Mouse (Mus musculus): Measurements from ENCODE around the gene Cbfa2t2. TPM values are rescaled to one million over a fixed set of nuclear protein-coding genes. Genes with fewer than 3 reads are reported as not detected.

Cbfa2t2 gene
- polyA plus RNA-seq, 1 experiment = 1.2 TPM

GRCm38 (mm10) chr2:154422181-154422580 is 14.1 kb upstream of the Cbfa2t2 start:
- 0 out of 2 replicates have a peak, but pooled peaks cover 4% of the 10 kb centered on the region for H3K9me3 ChIP-seq
- TF ChIP-seq FLI1 (IDR thresholded peaks at IDR 0.05; ENCODE audit: low read length) = no peak
- TF ChIP-seq GATA1 (IDR thresholded peaks at IDR 0.05; ENCODE audit: borderline replicate concordance, low read length) = no peak

DNA sequence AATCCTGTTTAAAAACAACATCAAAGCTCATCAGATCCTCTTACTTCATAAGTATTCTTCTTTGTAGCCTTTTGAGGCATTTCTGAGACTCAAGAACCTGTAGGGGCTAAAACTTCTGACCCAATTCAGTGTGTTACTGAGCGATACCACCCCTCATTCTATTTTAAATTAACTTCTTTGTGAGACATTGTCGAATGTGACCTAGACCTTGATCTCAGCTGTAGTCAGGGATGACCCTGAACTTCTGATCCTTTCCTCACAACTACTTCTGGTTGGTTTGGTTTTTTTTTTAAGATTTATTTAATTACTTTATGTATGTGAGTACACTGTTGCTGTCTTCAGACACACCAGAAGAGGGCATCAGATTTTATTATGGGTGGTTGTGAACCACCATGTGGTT is 12.7 kb upstream of the Cbfa2t2 start:
- TF ChIP-seq GATA1 (IDR thresholded peaks at IDR 0.05; ENCODE audit: borderline replicate concordance, low read length) (no peak), FLI1 (IDR thresholded peaks at IDR 0.05; ENCODE audit: low read length) (no peak)
- Histone ChIP-seq H3K27me3 (replicated peaks) (peaks cover 20% of the 10 kb centered on the region), H3K36me3 (replicated peaks; ENCODE audit: low read length) (no peaks in the 10 kb centered on the region), H3K9me3 (0 out of 2 replicates have a peak, but pooled peaks cover 4% of the 10 kb centered on the region), H3K4me3 (replicated peaks) (no peak overlapping the region), H3K4me1 (peaks cover 11% of the 10 kb centered on the region)

More at GRCm38 (mm10) chr2:154422181-154422580, 14.1 kb upstream of the Cbfa2t2 start:
- Histone ChIP-seq H3K4me3 (replicated peaks) (no peak overlapping the region), H3K27me3 (replicated peaks) (peaks cover 17% of the 10 kb centered on the region), H3K36me3 (replicated peaks; ENCODE audit: low read length) (no peaks in the 10 kb centered on the region), H3K4me1 (peaks cover 11% of the 10 kb centered on the region)

DNA sequence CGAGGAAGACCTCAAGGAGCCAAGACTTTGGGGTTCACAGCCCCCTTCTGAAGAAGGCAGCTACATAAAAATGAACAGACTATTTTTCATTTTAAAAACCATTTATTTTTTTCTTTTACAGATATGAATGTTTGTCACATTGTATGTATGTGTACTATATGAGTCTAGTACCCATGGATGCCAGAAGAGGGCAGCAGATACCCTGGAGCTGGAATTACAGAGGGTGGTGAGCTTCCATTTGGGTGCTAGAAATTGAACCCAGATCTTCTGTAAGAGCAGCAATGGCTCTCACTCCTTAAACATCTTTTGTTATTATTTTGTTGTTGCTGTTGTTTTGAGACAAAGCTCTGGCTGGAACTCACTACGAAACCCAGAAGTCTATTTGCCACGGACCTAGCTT is 10.8 kb upstream of the Cbfa2t2 start:
- Histone ChIP-seq H3K27me3 (replicated peaks) (peaks cover 20% of the 10 kb centered on the region), H3K36me3 (replicated peaks; ENCODE audit: low read length) (no peaks in the 10 kb centered on the region), H3K4me3 (replicated peaks) (no peak overlapping the region), H3K4me1 (peaks cover 11% of the 10 kb centered on the region), H3K9me3 (0 out of 2 replicates have a peak, but pooled peaks cover 4% of the 10 kb centered on the region)
- TF ChIP-seq GATA1 (IDR thresholded peaks at IDR 0.05; ENCODE audit: borderline replicate concordance, low read length) (no peak), FLI1 (IDR thresholded peaks at IDR 0.05; ENCODE audit: low read length) (no peak)

DNA sequence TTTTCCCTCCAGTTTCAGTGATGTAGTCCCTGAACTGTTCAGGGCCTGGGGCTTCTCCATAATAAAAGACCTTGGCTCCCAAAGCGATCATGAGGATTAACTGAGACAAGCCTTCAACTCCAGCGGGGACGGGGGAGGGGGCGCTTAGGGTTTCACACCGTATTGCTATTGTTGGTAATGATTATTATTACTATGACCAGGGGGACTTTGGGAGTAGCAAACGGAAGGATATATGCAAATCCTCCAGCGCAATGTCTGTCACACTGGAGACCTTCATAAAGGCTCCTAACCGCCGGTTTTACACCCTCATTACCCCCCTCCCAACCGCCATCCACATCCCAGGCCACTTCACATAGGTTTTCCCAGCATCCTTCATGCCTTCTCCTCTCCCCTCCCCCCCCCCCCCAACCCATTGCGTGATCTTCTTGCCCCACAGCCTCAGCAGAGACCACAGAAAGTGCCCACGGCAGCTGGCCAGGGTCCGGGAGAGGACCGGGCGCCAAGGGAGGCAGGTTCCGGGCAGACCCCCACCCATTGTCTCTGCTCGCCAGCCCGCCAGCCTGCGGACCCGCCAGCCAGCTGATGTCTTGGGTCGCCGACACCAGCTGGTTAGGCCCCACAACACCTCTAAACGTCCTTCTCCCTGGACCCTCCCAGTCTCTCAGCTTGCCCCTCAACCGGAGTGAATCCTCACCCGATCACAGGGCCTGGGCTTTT is 9.9 kb upstream of the Cbfa2t2 start:
- H3K4me3 ChIP-seq (replicated peaks) = no peak overlapping the region
- TF ChIP-seq GATA1 (IDR thresholded peaks at IDR 0.05; ENCODE audit: borderline replicate concordance, low read length) (no peak), FLI1 (IDR thresholded peaks at IDR 0.05; ENCODE audit: low read length) (no peak)
- no peaks in the 10 kb centered on the region for H3K36me3 ChIP-seq (replicated peaks; ENCODE audit: low read length)
- H3K9me3 ChIP-seq = 0 out of 2 replicates have a peak, but pooled peaks cover 4% of the 10 kb centered on the region
- H3K27me3 ChIP-seq (replicated peaks) = peaks cover 14% of the 10 kb centered on the region
- peaks cover 5% of the 10 kb centered on the region; the same call in 1 of the 2 replicates for H3K4me1 ChIP-seq

GRCm38 (mm10) chr2:154426905-154427852 is 9.1 kb upstream of the Cbfa2t2 start:
- peaks cover 9% of the 10 kb centered on the region for H3K27me3 ChIP-seq (replicated peaks)
- no peak overlapping the region for H3K4me3 ChIP-seq (replicated peaks)

DNA sequence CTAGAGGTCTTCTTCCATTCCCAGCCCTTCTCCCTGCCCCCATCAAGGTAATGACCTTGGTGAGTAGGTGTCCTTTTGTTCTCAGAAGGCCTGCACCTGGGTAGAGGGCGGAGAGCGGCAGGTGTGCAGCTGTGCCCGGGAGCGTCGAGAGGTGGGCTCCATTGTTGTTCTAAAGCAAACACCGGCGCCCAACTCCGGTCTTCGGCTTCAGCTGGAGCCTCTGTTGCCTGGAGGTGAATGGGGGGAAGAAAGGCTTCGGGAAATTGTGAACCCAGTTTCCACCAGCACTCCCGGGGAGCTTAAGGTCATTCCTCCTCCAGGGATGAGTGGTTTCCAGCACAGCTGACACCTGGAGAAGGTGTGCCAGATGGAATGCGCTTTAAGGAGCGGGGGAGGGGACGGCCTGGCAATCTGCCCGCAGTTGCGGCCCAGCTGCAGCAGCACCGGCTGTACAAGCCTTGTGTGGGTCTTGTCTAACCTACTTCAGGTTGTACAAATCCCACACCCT is 8.4 kb upstream of the Cbfa2t2 start:
- no peaks in the 10 kb centered on the region for H3K36me3 ChIP-seq (replicated peaks; ENCODE audit: low read length)
- H3K9me3 ChIP-seq = 0 out of 2 replicates have a peak, but pooled peaks cover 4% of the 10 kb centered on the region
- no peak overlapping the region for H3K4me3 ChIP-seq (replicated peaks)
- H3K4me1 ChIP-seq = peaks cover 5% of the 10 kb centered on the region; the same call in 1 of the 2 replicates
- peaks cover 5% of the 10 kb centered on the region for H3K27me3 ChIP-seq (replicated peaks)
- TF ChIP-seq GATA1 (IDR thresholded peaks at IDR 0.05; ENCODE audit: borderline replicate concordance, low read length) (no peak), FLI1 (IDR thresholded peaks at IDR 0.05; ENCODE audit: low read length) (no peak)

More at GRCm38 (mm10) chr2:154426905-154427852, 9.1 kb upstream of the Cbfa2t2 start:
- TF ChIP-seq FLI1 (IDR thresholded peaks at IDR 0.05; ENCODE audit: low read length) (no peak), GATA1 (IDR thresholded peaks at IDR 0.05; ENCODE audit: borderline replicate concordance, low read length) (no peak)
- peaks cover 5% of the 10 kb centered on the region; the same call in 1 of the 2 replicates for H3K4me1 ChIP-seq
- 0 out of 2 replicates have a peak, but pooled peaks cover 4% of the 10 kb centered on the region for H3K9me3 ChIP-seq
- H3K36me3 ChIP-seq (replicated peaks; ENCODE audit: low read length) = no peaks in the 10 kb centered on the region

DNA sequence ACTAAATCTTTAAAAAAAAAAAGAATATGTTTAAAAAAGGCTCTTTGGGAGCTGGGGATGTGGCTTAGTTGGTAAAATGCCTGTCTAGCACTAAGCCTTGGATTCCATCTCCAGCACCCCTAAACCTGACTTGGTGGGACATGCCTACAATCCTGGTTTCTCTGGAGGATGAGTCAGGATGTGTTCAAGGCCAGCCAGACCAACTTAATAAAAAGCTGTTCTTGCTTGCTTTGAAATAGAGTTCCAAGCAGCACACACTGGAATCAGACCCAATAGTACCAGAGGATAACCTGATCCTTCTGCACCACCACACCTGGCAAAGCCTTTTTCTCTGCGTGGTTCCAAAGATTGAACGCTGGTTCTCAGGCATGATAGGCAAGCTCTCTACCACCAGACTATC is 5.7 kb upstream of the Cbfa2t2 start:
- H3K27me3 ChIP-seq (replicated peaks) = peaks cover 5% of the 10 kb centered on the region
- H3K9me3 ChIP-seq = 0 out of 2 replicates have a peak, but pooled peaks cover 3% of the 10 kb centered on the region
- H3K36me3 ChIP-seq (replicated peaks; ENCODE audit: low read length) = no peaks in the 10 kb centered on the region
- H3K4me1 ChIP-seq = peaks cover 14% of the 10 kb centered on the region
- no peak overlapping the region for H3K4me3 ChIP-seq (replicated peaks)
- no peak for TF ChIP-seq FLI1 (IDR thresholded peaks at IDR 0.05; ENCODE audit: low read length)
- TF ChIP-seq GATA1 (IDR thresholded peaks at IDR 0.05; ENCODE audit: borderline replicate concordance, low read length) = no peak

DNA sequence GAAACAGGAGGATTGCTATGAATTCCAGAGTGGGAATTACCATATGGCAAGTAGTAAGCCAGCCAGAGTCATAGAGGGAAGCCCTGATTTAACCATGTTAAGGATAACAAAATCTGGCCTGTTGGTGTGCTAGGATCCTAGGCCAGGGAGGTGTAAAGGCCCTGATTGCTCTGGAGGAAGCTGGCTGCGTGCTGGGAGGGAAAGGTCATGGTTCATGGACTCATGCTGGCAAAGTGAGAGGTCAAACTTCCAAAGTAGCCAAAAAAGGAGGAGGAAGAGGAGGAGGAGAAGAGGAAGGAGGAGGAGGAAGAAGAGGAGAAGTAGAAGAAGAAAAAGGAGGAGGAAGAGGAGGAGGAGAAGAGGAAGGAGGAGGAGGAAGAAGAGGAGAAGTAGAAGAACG is 3.6 kb upstream of the Cbfa2t2 start:
- Histone ChIP-seq H3K36me3 (replicated peaks; ENCODE audit: low read length) (no peaks in the 10 kb centered on the region), H3K4me3 (replicated peaks) (no peak overlapping the region), H3K9me3 (no peaks in the 10 kb centered on the region), H3K4me1 (peaks cover 16% of the 10 kb centered on the region), H3K27me3 (replicated peaks) (peaks cover 3% of the 10 kb centered on the region)
- TF ChIP-seq GATA1 (IDR thresholded peaks at IDR 0.05; ENCODE audit: borderline replicate concordance, low read length) = no peak

DNA sequence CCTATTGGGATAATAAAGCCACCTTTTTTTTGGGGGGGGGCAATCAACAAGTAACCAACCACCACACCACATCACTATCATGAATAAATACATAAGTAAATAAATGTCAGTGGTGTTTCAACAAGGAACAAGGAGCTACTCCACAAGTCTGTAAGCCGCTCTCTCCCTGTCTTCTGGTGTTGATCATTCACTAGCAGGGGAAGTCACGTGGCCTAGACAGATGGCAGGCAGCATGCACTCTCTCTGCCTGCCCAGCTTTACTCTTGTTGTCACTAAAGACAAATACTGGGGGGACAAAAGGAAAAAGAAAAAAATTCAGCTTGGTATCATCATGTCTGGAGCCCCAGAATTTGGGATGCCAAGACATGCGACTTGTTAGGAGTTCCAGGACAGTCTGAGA is 2.9 kb upstream of the Cbfa2t2 start:
- Histone ChIP-seq H3K4me1 (peaks cover 23% of the 10 kb centered on the region), H3K9me3 (no peaks in the 10 kb centered on the region), H3K36me3 (replicated peaks; ENCODE audit: low read length) (no peaks in the 10 kb centered on the region), H3K27me3 (replicated peaks) (no peaks in the 10 kb centered on the region), H3K4me3 (replicated peaks) (no peak overlapping the region)
- no peak for TF ChIP-seq GATA1 (IDR thresholded peaks at IDR 0.05; ENCODE audit: borderline replicate concordance, low read length)
- no peak for TF ChIP-seq FLI1 (IDR thresholded peaks at IDR 0.05; ENCODE audit: low read length)
